Mouse (Mus musculus) adrenal gland, postnatal 4 days (tissue): Measurements from ENCODE around the gene Epn1. TPM values are rescaled to one million over a fixed set of nuclear protein-coding genes. Genes with fewer than 3 reads are reported as not detected.

Experiments used
- DNase-seq, 2 experiments: peaks; one replicate each; pipeline ENCODE4 v3.0.0; 2021 to 2022; ENCODE audit warnings: low spot score in 2 of 2, mixed read lengths in 2 of 2
- long read RNA-seq, 2 experiments: library from polyadenylated mRNA; stranded (forward); transcript quantifications; one replicate each; pipeline ENCODE4 v2.0.0; 2021
- total RNA-seq, 2 experiments: library from RNA; stranded (reverse); gene quantifications; 2 replicates each; pipeline ENCODE4 v1.2.3; 2021

The Epn1 gene
- total RNA-seq = 100 to 1,000 TPM; 166 to 167 TPM
- long read RNA-seq, experiment 1, transcript Epn1-202 (12 exons, 2,565 nt) = major isoform, 6 of 65 reads
- long read RNA-seq, experiment 1, partial matches to known transcripts = 22 of 65 reads
- long read RNA-seq, experiment 1, other reads (novel, unspliced or antisense) = 37 of 65 reads
- long read RNA-seq, experiment 2, transcript Epn1-202 (12 exons, 2,565 nt) = major isoform, 11 of 63 reads
- long read RNA-seq, experiment 2, partial matches to known transcripts = 33 of 63 reads
- long read RNA-seq, experiment 2, other reads (novel, unspliced or antisense) = 18 of 63 reads

DNA sequence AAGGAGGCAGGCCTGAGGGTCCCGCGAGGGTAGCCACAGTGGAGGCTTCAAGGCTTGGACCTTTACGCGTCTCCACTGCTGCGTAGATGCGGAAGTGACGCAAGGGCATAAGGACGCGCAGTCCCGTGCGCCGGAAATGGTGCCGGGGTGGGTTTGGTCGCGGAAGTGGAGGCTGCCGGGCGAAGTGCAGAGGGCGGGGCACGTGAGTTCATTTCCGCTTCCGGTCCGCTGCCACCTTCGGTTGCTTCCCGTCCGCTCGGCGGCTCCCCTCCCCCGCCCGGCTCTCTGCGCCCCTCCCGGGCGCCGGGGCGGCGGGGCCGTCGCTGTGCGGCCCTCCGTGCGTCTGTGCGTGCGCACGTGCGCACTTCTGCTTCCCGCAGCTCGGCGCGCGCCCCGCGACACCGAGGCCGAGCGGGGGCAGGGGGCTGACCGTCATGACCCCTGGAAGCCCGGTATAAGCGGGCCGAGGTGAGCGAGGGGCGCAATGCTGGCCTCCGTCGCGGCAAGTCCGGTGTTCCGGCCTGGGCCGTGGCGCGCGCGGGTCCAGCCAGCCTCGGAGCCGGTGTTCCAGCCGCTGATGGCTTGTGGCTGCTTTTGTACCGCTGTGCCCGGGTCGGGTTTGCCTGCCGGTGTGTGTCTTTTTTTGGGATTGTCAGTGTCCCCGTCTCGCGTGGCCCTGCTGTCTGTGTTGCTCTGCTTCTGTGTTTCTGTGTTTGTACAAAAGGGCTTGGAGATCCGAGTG lies at the start of gene Epn1:
TSS of gene Epn1 (plus strand) at position 226 of the 742 bp plus-strand sequence.
- DNase-seq = peak; percentile 90 to 91

DNA sequence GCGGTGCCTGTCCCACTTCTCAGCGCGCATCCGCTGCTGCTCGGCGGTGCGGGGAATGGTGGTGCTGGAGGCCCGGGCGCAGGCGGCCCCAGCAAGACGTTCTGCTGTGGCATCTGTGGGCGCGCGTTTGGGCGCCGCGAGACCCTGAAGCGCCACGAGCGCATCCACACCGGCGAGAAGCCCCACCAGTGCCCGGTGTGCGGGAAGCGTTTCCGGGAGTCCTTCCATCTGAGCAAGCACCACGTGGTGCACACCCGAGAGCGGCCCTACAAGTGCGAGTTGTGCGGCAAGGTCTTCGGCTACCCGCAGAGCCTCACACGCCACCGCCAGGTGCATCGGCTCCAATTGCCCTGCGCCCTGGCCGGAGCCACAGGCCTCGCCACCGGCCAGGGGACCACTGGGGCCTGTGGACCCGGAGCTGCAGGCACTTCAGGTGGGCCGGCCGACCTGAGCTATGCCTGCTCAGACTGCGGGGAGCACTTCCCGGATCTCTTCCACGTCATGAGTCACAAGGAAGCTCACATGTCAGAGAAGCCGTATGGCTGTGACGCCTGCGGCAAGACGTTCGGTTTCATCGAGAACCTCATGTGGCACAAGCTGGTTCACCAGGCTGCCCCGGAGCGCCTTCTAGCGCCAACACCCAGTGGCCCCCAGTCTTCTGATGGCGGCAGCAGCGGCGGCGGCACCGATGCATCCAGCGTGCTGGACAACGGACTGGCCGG lies 49.3 kb upstream of the Epn1 start:
- no peak for DNase-seq

DNA sequence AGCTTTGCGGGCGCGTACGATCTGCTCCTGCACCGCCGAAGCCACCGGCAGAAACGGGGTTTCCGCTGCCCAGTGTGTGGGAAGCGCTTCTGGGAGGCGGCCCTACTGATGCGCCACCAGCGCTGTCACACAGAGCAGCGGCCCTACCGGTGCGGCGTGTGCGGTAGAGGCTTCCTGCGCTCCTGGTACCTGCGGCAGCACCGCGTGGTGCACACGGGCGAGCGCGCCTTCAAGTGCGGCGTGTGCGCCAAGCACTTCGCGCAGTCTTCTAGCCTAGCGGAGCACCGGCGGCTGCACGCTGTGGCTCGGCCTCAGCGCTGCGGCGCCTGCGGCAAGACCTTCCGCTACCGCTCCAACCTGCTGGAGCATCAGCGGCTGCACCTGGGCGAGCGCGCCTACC lies 48.5 kb upstream of the Epn1 start:
- no peak for DNase-seq

DNA sequence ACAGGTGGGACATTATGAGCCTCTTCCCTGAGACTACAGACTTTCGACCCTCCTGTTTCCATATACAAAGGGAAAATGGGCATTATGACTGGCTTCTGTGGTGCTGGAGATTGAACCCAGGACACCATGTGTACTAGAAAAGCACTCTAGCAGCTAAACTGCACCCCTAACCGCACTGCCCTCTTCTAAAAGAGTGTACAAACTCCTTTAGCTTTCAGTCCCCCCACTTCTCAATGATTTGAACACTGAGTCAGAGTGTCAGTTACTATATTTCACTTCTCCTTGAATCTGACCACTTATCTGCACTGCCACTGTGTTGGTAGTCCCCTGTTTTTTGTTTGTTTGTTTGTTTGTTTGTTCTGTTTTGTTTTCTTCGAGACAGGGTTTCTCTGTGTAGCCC lies 46.2 kb upstream of the Epn1 start, which contains the start of gene 4632433K11Rik:
TSS of gene 4632433K11Rik (plus strand) at position 301 of the 400 bp plus-strand sequence.
- no peak for DNase-seq

DNA sequence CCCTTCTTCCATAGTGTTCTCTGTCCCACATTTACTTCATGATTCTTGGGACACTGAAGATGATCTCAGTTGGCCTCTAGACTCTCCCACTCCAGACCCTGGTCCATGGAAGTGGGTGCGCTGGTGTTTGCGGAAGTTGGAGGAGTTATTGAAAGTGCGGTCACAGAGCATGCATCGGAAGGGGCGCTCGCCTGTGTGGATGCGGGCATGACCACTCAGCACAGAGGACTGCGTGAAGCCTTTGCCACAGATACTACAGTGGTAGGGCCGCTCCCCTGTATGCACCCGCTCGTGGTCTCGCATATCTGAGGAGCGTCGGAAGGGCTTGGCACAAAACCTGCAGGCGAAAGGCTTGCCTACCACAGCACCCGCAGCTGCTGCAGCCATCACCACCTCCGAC lies 44.4 kb upstream of the Epn1 start:
- no peak for DNase-seq

DNA sequence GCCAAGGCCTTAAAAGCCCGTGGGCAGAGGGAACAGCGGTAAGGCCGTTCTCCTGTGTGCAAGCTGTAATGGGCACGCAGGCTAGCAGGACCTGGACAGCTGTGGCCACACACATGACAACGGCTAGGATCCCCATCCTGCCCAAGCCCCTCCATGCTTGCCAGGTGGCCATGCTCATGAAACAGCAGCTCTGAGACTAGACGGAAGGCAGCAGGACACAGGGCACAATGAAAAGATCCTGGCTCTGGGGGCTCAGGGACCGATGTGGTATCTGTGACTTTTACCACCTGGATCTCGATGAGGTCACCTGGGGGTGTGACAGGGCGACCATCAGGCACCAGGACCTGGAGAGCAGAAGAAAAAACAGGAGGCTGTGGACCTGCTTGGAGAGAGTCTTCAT lies 43.9 kb upstream of the Epn1 start:
- DNase-seq = no peak

DNA sequence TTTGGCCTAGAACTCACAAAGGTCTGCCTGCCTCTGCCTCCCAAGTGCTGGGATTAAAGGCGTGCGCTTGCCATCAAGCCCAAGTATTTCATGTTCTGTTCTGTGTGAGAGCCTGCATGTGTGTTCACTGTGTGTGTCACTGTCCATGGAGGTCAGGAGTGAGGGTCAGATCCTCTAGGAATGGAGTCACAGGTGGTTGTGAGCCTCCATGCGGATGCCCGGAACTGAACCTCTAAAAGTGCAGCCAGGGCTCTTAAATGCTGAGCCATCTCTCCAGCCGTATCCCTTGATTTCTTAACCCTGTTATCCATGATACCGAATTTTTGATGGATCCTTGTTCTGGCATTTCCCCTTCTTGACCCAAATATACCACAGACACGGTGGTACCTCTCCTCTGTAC lies 43.0 kb upstream of the Epn1 start:
- no peak for DNase-seq

DNA sequence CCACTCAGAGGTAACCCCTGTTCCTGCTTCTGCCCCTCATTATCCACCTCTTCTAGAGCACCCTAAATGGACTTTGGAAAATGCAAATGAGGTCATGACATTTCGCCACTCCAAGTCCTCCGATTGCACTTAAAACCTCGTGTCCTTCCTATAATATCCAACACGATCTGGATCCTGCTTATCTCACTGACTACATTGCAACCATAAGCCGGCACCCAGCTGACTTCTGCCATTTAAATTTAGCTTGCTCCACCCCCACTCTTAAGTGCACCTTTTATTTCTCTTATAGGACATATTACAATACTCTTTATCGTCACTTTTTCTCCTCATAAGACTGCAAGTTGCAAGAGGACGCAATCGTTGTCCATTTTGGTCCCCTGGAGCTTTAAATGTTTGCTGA lies 42.6 kb upstream of the Epn1 start:
- no peak for DNase-seq

DNA sequence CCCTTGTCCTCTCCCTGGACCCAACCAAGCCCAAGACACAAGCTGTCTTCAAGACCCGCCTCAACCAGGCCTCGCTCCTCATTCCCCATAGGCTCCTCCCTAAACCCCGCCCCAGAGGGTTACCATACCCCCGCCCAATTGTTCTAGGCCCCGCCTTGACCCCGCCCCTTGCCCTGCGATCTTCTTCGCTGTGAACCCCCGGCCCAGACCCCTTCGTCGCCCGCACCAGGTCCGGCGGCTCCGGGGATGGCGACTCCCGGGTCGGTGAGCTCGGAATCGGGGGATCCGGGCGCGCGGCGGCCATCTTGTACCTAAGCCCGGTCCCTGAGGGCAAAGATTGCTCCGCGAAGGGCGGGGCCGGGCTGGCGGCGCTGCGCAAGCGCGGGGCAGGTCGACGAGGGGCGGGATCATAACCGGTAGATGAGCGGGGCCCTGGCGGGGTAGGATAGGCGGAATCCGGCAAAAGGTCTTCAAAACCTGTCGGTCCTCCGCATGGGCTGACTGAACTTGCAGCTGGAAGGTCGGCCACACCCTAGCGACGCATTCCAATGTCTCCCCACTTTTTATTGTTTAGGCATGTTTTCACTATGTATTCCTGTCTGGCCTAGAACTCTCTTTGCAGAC lies 41.8 kb upstream of the Epn1 start, which contains the start of gene Zfp784:
TSS of gene Zfp784 (minus strand) at position 338 of the 624 bp plus-strand sequence.
- DNase-seq = peak; percentile 89

DNA sequence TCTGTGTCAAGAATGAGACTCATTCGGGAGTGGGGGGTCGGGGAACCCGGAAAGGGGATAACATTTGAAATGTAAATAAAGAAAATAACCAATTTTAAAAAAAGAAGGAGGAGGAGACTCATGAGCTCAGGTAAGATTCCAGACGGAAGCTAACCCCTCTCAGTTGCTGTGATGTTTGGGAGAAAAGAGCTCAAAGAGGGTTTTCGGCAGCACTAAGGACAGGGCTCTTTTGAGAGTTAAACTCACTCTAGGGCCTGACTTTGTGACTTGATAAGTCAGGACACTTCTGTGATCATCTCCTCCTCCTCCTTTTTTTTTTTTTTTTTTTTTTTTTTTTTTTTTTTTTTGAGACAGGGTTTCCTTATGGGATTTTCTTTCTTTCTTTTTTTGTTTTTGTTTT lies 41.1 kb upstream of the Epn1 start:
- DNase-seq = no peak

DNA sequence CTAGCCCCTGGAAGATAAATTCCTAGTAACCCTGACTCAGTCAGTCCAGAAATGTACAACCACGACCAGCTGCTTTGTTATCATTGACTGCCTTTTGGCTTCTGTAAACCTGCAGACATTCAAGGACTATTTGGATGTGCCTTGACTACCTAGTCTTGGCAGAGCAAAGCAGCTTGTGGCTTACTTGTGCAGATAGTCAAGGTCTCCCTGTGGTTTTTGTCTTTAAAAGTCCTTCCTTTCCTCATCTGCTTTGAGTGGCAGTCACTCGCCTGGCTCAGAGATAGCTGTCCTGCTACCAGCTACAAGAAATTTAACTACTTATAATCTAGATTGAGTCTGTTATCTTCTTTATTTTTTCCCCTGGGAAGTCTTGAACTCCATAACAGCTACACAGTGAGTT lies 35.1 kb upstream of the Epn1 start:
- no peak for DNase-seq

DNA sequence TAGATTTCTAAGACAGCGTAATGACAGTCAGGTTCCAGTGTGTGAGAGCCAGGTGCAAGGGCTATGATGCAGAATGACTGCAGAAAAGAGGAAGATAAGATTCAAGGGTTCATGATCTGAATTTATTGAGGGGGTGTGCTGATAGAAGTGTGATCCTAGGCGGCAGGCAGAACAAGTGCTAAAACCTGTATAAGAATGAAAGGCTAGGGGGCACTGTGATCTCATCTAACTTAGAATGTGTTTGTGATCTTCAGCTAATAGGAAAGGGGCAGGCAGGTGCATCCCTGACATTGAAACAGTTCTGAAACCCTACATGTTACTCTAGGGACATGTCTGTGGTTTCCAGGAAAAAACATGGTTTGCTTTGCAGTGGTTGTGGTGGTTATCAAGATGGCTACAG lies 33.9 kb upstream of the Epn1 start:
- no peak for DNase-seq

DNA sequence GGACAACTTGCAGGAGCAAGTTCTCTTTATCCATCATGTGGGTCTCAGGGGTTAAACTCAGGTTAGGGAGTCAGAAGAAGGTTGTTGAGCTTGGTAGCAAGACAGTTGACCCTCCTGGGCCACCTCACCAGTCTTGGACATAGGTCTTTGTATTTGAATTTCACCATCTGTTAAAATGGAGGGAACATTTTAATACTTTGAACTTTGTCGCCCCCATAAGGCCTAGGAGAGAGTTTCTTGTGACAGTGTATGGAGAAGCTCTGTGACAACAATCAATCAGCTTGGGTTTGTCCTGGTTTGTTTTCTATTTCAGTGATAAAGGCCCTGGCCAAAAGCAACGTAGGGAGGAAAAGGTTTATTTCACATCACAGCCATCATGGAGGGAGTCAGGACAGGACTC lies 32.7 kb upstream of the Epn1 start:
- DNase-seq = no peak

DNA sequence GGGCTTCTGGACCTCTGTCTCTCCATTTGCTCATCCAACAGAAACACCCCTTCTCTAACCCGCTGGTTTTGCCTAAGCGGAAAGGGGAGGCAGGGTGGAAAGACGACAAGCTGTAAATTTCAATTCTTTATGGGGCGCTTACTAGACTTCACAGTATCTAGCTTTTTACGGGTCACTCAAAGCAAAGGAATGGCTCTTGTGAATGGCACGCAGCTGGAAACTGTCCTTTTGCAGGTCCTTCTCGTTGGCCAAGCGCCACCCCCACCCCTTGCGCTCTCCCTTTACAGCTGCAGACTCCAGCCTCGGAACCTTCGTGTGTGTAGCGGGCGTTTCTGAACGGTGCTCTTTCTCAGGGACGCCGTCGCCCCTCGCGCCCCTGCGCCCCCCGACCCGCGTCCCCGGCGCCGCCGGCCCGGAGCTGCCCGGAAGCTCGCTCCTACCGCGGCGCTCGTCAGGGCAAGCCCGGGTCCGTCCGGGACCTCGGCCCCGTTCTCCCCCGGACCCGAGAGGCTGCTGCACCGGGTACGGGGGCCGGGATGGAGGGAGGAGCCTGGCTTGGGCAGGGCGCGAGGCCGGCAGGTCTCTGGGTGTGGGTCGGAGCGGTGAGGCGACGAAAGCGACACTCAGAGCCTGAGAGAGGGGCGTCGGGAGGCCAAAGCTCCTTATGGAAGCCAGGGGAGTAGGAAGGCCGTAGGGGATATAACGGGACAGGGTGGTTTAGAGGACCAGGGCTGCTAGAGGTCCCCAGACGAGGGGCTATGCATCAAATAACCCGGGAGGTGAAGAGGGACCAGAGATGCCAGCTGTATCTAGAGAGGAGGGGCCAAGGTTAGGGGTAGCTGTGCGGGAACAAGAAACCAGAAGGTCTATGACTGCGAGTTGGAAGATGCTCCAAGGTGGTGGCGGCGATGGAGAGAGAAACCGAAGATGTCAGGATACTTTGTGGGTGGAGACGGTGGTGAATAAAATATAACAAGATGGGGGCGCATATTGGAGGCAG lies 28.5 kb upstream of the Epn1 start, which contains the start of gene Zfp580:
TSS of gene Zfp580 (plus strand) at position 346 of the 1,000 bp plus-strand sequence.
- peak; percentile 57 to 74 for DNase-seq

DNA sequence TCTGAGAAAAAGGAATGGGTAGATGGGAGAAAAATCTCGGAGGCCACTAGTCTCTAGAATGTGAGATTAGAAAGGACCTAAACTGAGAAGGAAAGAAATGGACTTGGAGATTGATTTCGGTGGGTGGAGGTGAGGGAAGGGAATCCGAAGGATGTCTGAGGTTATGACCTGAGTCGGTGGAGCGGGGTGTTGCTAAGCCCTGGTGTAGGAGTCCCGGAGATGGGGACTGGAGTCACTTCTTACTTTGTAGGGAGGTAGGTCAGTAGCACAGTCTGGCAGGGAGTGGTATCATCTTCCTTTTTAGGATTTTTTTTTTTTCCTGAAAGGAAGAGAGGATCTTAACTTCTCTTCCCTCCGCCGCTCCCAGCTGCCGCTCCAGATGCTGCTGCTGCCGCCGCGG lies 27.6 kb upstream of the Epn1 start:
- DNase-seq = no peak

DNA sequence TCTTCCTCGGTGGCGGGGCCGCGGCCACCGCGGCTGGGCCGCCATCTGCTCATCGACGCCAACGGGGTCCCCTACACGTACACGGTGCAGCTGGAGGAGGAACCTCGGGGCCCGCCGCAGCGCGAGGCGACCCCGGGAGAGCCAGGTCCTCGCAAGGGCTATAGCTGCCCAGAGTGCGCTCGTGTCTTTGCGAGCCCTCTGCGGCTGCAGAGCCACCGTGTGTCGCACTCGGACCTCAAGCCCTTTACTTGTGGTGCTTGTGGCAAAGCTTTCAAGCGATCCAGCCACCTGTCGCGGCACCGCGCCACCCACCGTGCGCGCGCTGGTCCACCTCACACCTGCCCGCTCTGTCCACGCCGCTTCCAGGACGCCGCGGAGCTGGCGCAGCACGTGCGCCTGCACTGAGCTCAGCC lies 27.1 kb upstream of the Epn1 start:
- no peak for DNase-seq

DNA sequence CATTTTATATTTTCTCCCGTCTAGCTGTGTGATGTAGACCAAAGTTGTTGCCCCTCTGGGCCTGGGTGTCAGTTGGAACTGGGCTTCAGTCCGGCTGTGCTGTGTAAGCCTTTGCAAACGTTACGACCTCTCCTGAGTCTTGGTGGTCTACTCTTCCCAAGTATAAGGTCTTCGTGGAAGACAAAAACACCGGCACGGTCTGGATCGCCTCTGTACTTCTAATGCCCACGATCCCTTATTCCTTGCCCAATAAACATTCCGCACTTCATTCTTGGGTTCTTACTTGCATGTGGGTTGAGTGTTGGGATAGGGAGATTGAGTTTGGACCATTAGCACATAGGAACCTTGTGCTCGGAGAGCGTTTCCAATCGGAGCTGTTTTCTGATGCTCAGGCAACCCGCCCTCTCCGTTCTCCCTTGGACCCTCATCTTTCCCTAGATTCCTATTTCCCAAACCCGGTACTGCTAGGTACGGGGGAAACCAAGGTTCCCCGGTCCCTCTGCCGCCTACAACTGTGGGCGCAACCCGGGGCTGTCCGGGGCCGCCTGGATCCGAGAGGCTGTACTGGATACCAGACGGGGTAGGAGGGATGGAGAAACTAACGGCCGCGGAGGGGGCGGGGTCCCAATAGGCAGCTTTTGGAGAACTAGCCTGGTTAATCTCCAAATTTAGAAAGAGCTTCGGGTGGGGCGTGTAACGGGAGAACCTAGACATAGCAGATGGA lies 26.4 kb upstream of the Epn1 start:
- no peak for DNase-seq

DNA sequence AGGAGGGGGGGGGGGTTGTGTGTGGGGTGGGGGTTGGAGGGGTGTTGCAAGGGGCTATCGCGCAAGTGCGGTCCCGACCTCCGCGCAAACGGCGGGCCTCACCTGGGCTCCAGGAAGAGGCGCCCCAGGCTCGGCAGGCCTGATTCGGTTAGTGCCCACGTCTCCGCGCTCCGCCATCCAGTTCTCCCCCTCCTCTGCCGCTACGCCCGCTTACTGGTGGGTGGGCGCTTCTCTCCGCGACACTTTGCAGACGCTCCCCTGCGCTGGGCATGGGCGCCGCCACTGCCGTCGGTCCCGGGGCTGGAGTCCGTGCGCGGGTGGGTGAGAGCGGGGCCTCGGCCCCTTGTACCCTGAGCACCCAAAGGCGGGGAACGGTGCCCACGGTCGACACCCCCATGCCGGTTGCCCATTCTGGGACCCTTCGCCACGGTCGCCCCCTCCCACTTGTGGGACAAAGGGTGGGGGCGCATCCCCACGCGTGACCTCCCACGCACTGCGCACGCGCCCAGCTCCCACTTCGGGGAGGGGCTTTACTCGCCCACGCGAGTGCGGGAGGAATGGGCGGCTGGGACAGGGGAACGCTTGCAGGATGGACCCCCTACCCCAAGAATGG lies 23.3 kb upstream of the Epn1 start:
- DNase-seq = no peak

DNA sequence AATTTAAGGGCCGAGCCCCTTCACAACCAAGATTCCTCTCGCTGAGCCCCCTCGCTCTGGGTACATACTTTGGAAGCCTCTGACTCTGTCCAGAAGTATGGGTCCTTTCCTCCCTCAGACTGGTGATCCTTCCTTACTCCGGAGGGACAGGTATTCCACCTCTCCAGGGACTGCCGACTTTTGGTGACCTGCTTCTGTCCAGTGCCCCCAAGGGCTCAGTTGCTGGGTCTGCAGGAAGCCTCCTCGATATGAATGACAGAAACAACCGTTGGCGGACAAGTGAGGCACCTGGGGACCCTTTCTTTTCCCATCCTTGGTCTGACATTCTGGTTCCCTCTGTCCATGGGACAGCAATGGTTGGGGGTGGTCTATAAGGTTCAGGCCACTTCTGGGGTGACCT lies 22.7 kb upstream of the Epn1 start:
- no peak for DNase-seq
